Mouse (Mus musculus): ENCODE results near the gene Ddo. TPM values are rescaled to one million over a fixed set of nuclear protein-coding genes. Genes with fewer than 3 reads are reported as not detected.

Ddo gene
- 0.45 and 0.56 TPM in 2 replicates for polyA plus RNA-seq (2015; fragmentation: Nextera tagmentation; extraction: Ambion mirVana)

GRCm38 (mm10) chr10:40629656-40630311 lies at the start of gene Ddo:
Ddo (plus strand) TSS chr10:40630011.
- no peaks in the 10 kb centered on the region for H3K4me1 ChIP-seq (replicated peaks)
- H3K27ac ChIP-seq, result 0 out of 2 replicates have a peak within 1 kb of the TSS, but pooled peaks have one; percentile 17
- H3K9me3 ChIP-seq, result no peaks in the 10 kb centered on the region
- H3K4me3 ChIP-seq (replicated peaks), result no peak within 1 kb of the TSS
- H3K27me3 ChIP-seq (replicated peaks), result no peaks in the 10 kb centered on the region
- no peak within 1 kb of the TSS for H3K9ac ChIP-seq
- H3K36me3 ChIP-seq, result no peaks in the 10 kb centered on the region
- 32% methylated on average over 8 of the region's 8 CpGs for WGBS
- ATAC-seq, result peak; percentile 49; the same call in 1 of the 2 replicates
- peak within 1 kb of the TSS; percentile 19; the same call in 1 of the 2 replicates for H3K4me2 ChIP-seq (replicated peaks)

- Histone ChIP-seq H3K9me3 (no peaks in the 10 kb centered on the region), H3K9ac (no peak overlapping the region), H3K4me2 (replicated peaks) (no peak overlapping the region), H3K27ac (no peak overlapping the region), H3K27me3 (replicated peaks) (no peaks in the 10 kb centered on the region), H3K4me3 (replicated peaks) (no peak overlapping the region), H3K4me1 (replicated peaks) (no peaks in the 10 kb centered on the region), H3K36me3 (no peaks in the 10 kb centered on the region)
- no peak for ATAC-seq
- WGBS, result 76% methylated on average over 8 of the region's 8 CpGs
These were observed 46.1 kb upstream of the Ddo start for GRCm38 (mm10) chr10:40583584-40584255.

- no peak for ATAC-seq
- H3K36me3 ChIP-seq, result no peaks in the 10 kb centered on the region
These were observed 37.6 kb upstream of the Ddo start for GRCm38 (mm10) chr10:40592186-40592585.

GRCm38 (mm10) chr10:40597177-40597576 lies 32.6 kb upstream of the Ddo start:
- Histone ChIP-seq H3K9me3 (no peaks in the 10 kb centered on the region), H3K9ac (no peak overlapping the region), H3K4me2 (replicated peaks) (no peak overlapping the region), H3K36me3 (no peaks in the 10 kb centered on the region), H3K27ac (no peak overlapping the region), H3K27me3 (replicated peaks) (no peaks in the 10 kb centered on the region), H3K4me1 (replicated peaks) (no peaks in the 10 kb centered on the region), H3K4me3 (replicated peaks) (no peak overlapping the region)
- 91% methylated on average over 3 of the region's 3 CpGs for WGBS
- no peak for ATAC-seq

More at GRCm38 (mm10) chr10:40592186-40592585, 37.6 kb upstream of the Ddo start:
- Histone ChIP-seq H3K4me2 (replicated peaks) (no peak overlapping the region), H3K9me3 (no peaks in the 10 kb centered on the region), H3K4me1 (replicated peaks) (no peaks in the 10 kb centered on the region), H3K27me3 (replicated peaks) (no peaks in the 10 kb centered on the region), H3K27ac (no peak overlapping the region), H3K9ac (no peak overlapping the region), H3K4me3 (replicated peaks) (no peak overlapping the region)
- WGBS, result 62% methylated on average over 7 of the region's 7 CpGs

GRCm38 (mm10) chr10:40604706-40605394 lies 25.0 kb upstream of the Ddo start:
- no peaks in the 10 kb centered on the region for H3K36me3 ChIP-seq
- ATAC-seq, result no peak
- H3K4me1 ChIP-seq (replicated peaks), result no peaks in the 10 kb centered on the region
- no peak overlapping the region for H3K27ac ChIP-seq
- no peak overlapping the region for H3K4me3 ChIP-seq (replicated peaks)
- no peaks in the 10 kb centered on the region for H3K9me3 ChIP-seq
- H3K9ac ChIP-seq, result no peak overlapping the region
- 57% methylated on average over 6 of the region's 6 CpGs for WGBS
- H3K27me3 ChIP-seq (replicated peaks), result no peaks in the 10 kb centered on the region
- no peak overlapping the region for H3K4me2 ChIP-seq (replicated peaks)

GRCm38 (mm10) chr10:40617973-40618372 lies 11.8 kb upstream of the Ddo start:
- no peak overlapping the region for H3K4me3 ChIP-seq (replicated peaks)
- no peak overlapping the region for H3K9ac ChIP-seq
- ATAC-seq, result no peak
- H3K4me1 ChIP-seq (replicated peaks), result no peaks in the 10 kb centered on the region
- no peaks in the 10 kb centered on the region for H3K27me3 ChIP-seq (replicated peaks)
- no peak overlapping the region for H3K27ac ChIP-seq
- H3K4me2 ChIP-seq (replicated peaks), result no peak overlapping the region
- no peaks in the 10 kb centered on the region for H3K9me3 ChIP-seq
- no peaks in the 10 kb centered on the region for H3K36me3 ChIP-seq

GRCm38 (mm10) chr10:40619760-40620159 lies 10.1 kb upstream of the Ddo start:
- Histone ChIP-seq H3K9ac (no peak overlapping the region), H3K4me1 (replicated peaks) (no peaks in the 10 kb centered on the region), H3K9me3 (no peaks in the 10 kb centered on the region), H3K4me3 (replicated peaks) (no peak overlapping the region), H3K27ac (no peak overlapping the region), H3K4me2 (replicated peaks) (no peak overlapping the region), H3K27me3 (replicated peaks) (no peaks in the 10 kb centered on the region), H3K36me3 (no peaks in the 10 kb centered on the region)
- 75% methylated on average over 1 of the region's 1 CpGs for WGBS
- no peak for ATAC-seq

GRCm38 (mm10) chr10:40629140-40629539 lies 671 bp upstream of the Ddo start:
- Histone ChIP-seq H3K27ac (no peak overlapping the region), H3K9ac (no peak overlapping the region), H3K27me3 (replicated peaks) (no peaks in the 10 kb centered on the region), H3K36me3 (no peaks in the 10 kb centered on the region), H3K4me2 (replicated peaks) (no peak overlapping the region), H3K9me3 (no peaks in the 10 kb centered on the region), H3K4me1 (replicated peaks) (no peaks in the 10 kb centered on the region), H3K4me3 (replicated peaks) (no peak overlapping the region)
- 73% methylated on average over 7 of the region's 7 CpGs for WGBS
- ATAC-seq, result no peak

GRCm38 (mm10) chr10:40630457-40630856 lies 646 bp downstream of the Ddo start:
- no peak for ATAC-seq
- H3K4me1 ChIP-seq (replicated peaks), result no peaks in the 10 kb centered on the region
- no peaks in the 10 kb centered on the region for H3K9me3 ChIP-seq
- WGBS, result 66% methylated on average over 5 of the region's 5 CpGs
- H3K4me3 ChIP-seq (replicated peaks), result no peak overlapping the region
- no peak overlapping the region for H3K9ac ChIP-seq
- H3K27ac ChIP-seq, result 0 out of 2 replicates have a peak overlapping the region, but pooled peaks have one; percentile 17
- no peaks in the 10 kb centered on the region for H3K27me3 ChIP-seq (replicated peaks)
- no peak overlapping the region for H3K4me2 ChIP-seq (replicated peaks)
- H3K36me3 ChIP-seq, result no peaks in the 10 kb centered on the region

GRCm38 (mm10) chr10:40630961-40631360 lies 1.1 kb downstream of the Ddo start:
- Histone ChIP-seq H3K4me3 (replicated peaks) (no peak overlapping the region), H3K27me3 (replicated peaks) (no peaks in the 10 kb centered on the region), H3K27ac (no peak overlapping the region), H3K9ac (no peak overlapping the region), H3K36me3 (no peaks in the 10 kb centered on the region), H3K9me3 (no peaks in the 10 kb centered on the region), H3K4me1 (replicated peaks) (no peaks in the 10 kb centered on the region), H3K4me2 (replicated peaks) (no peak overlapping the region)
- ATAC-seq, result no peak
- 64% methylated on average over 9 of the region's 9 CpGs for WGBS

GRCm38 (mm10) chr10:40632087-40632486 lies 2.3 kb downstream of the Ddo start:
- H3K4me3 ChIP-seq (replicated peaks), result no peak overlapping the region
- no peaks in the 10 kb centered on the region for H3K9me3 ChIP-seq
- ATAC-seq, result no peak
- no peaks in the 10 kb centered on the region for H3K36me3 ChIP-seq
- H3K4me2 ChIP-seq (replicated peaks), result no peak overlapping the region
- no peaks in the 10 kb centered on the region for H3K4me1 ChIP-seq (replicated peaks)
- H3K27ac ChIP-seq, result no peak overlapping the region
- H3K9ac ChIP-seq, result no peak overlapping the region
- no peaks in the 10 kb centered on the region for H3K27me3 ChIP-seq (replicated peaks)
- WGBS, result 89% methylated on average over 3 of the region's 3 CpGs

GRCm38 (mm10) chr10:40637331-40637730 lies 7.5 kb downstream of the Ddo start:
- WGBS, result 17% methylated on average over 10 of the region's 10 CpGs
- Histone ChIP-seq H3K4me3 (replicated peaks) (no peak overlapping the region), H3K4me2 (replicated peaks) (0 out of 2 replicates have a peak overlapping the region, but pooled peaks have one; percentile 5), H3K27ac (peak overlapping the region; percentile 13; the same call in 1 of the 2 replicates), H3K4me1 (replicated peaks) (0 out of 2 replicates have a peak, but pooled peaks cover 5% of the 10 kb centered on the region), H3K9ac (no peak overlapping the region), H3K36me3 (no peaks in the 10 kb centered on the region), H3K27me3 (replicated peaks) (no peaks in the 10 kb centered on the region), H3K9me3 (no peaks in the 10 kb centered on the region)
- ATAC-seq, result no peak
